Mouse (Mus musculus): ENCODE data around the gene C2cd4b.

DNA sequence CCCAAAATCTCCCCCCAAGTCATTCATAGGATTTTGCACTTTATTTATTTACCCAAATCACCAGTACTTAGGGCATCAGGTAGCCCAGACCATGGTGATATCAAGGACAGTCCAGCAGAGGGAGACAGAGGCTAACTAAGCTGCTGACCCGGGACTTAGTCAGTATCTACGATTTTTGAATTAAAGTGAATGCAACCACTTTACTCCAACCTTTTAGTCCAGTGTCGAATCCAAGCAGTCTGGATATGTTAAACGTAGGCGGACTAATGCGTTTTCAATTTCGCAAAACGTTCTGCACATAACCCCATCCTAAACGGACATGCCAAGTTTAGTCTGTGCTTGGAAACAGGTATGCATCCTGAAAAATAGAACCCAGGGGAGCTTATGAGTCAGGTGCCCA lies 551 bp upstream of the C2cd4b start:
- TF ChIP-seq CTCF (IDR thresholded peaks at IDR 0.05; ENCODE audit: low read depth, low read length): no peak
- no peak for TF ChIP-seq POLR2A (IDR thresholded peaks at IDR 0.05; ENCODE audit: borderline replicate concordance, low read depth, low read length)

All from bone marrow macrophage, adult 2 months (primary cell).